Mouse (Mus musculus): Measurements from ENCODE around the gene Fbxl8.

DNA sequence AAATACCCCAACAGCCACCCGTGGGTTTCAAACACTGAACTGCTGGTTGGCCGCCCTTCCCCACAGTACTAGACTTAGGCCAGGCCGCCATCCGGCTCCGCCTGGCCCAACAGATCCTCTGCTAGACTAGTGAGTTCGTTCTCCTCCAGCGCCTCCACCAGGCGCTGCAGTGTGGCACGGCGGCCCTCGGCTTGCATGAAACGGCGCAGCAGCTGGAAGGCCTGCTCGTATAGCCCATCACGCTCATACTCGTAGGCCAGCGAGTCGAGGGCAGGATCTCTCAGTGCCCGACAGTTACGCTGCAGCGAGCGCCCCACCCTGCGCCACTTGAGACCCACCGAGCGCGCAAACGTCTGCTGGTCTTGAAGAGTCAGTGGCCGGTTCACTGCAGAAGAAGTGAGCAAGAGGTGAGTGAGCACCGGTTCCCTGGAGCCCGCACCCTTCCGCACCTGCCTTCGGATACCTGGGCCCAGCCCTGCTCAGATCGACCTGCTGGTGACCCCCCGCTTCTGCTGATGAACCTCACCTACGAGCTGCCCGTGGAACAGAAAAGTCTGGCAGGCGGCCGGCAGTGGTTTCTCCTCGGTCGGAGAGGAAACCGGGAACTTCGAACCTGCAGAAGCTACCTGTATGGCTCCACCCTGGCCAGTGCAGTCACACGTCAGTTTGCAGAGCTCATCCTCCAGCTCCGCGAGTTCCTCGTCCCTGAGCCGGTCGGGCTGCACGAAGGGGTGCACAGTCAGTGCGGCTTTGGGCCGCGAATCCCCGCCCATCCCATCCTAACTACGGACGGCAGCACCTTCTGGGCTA lies 5.3 kb upstream of the Fbxl8 start:
- TF ChIP-seq POLR2A (IDR thresholded peaks at IDR 0.05; ENCODE audit: low read depth, low read length), result no peak
- no peak for TF ChIP-seq EP300 (IDR thresholded peaks at IDR 0.05; ENCODE audit: low read length)
- no peak for TF ChIP-seq CTCF (conservative IDR thresholded peaks at IDR 0.05 in 1 of 2, IDR thresholded peaks at IDR 0.05 in 1 of 2; ENCODE audit: low read depth in 2 of 2, low read length in 2 of 2)
- no peak for TF ChIP-seq TCF12 (IDR thresholded peaks at IDR 0.05; ENCODE audit: low read depth, low read length)
- TF ChIP-seq ZMIZ1 (IDR thresholded peaks at IDR 0.05; ENCODE audit: low read depth, low read length), result no peak
- no peak for TF ChIP-seq NRF1 (IDR thresholded peaks at IDR 0.05; ENCODE audit: low read depth, low read length)

Data from CH12.LX (cell line).